Mouse (Mus musculus) cerebellum, postnatal 4 days (tissue): Measurements from ENCODE around the gene Atp5j2.

ENCODE experiments used
- DNase-seq, 2 experiments: peaks; one replicate each; pipeline ENCODE4 v3.0.0; 2022; ENCODE audit warnings: low spot score in 2 of 2, mixed read lengths in 1 of 2

Atp5j2 gene

DNA sequence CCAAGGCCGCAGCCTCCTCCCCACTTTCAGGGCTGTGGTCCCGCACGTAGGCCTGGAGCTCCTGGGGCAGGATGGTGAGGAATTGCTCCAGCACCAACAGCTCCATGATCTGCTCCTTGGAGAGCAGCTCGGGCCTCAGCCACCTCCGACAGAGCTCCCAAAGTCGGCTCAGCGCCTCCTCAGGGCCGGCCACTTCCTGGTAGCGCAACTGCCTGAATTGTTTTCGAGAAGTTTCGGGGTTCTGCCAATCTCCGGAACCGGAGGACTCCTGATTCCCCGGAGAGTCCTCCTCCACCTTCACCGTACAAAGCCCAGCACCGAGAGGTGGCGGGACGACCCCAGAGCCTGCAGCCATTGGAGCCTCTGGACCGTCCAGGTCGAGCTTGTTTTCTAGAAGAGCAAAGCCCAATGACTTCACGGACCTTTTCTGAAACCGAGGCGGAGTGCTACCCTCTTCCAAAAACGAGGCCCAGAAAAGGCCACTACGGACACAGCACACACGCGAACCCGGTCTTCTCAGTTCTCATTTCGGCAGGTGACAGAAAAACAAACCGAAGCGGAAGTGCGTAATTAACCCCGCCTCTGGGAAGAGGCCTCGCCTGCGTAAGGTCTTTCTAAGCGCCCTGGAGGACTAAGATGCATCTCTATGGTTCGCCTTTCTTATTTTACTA is 9.6 kb upstream of the Atp5j2 start, which contains the start of gene Zkscan14:
Gene Zkscan14 (minus strand): TSS at position 548 of the 671 bp plus-strand sequence.
- peak in 1 of 2 experiments; percentile 56 for DNase-seq

DNA sequence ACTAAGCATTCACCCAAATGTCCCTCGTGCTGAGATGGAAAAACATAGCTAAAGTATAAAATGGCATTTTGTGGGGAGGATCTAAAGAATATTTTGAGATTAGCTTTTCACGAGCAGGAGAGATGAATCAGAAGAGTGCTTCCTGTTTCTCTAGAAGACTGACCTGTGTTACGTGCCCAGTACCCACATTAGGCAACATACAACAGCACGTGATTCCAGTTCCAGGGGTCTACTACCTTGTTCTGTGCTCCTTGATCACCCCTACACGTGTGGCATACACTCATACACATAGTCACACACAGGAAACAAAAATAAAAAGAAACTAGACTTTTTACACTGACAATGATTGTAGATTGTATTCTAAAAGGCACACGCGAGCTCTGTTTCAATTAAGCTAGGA is 8.5 kb upstream of the Atp5j2 start:
- no peak for DNase-seq

DNA sequence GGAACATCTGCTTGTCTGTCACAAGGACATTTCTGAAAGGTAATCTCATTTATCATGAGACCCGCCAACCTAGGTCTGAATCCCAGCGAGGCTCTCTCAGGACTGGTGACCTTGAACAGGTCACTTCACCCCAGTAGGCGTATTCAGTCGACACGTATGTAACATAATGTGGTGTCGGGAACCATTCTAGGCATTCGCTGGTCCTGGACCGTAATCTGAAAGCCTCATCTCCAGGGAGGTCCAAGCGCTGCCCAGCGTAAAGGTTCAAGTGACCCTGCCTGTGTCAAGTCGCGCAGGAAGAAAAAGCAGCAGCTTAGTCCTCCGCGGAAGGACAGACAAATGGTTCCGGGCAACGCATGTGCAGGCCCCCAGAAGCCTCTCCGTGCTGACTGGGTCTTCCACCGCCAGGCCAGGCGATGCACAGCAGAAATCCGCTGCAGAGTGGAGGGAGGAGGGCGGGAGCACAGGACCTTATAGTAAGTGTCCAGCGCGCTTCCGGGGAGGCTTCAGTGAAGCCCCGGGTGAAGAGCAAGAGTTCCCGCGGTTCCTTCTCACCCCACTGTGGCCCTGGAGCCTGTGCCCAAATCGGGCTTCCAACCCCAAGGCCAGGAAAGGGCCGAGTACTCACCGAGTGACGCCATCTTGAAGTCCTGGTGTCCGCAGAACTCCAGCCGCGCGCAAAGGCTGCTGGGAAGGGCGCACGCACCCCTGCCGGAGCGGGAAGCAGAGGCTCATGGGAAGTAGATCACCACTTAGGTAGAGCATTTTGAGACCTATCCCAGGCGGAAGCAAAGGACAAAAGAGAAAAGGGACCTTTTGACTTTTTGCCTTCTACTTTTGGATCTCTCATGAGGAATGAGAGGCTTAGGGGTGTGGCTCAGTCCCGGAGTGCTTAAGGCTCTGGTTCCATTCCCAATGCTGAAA is 725 bp downstream of the Atp5j2 start:
- DNase-seq = peak; percentile 65 to 87

DNA sequence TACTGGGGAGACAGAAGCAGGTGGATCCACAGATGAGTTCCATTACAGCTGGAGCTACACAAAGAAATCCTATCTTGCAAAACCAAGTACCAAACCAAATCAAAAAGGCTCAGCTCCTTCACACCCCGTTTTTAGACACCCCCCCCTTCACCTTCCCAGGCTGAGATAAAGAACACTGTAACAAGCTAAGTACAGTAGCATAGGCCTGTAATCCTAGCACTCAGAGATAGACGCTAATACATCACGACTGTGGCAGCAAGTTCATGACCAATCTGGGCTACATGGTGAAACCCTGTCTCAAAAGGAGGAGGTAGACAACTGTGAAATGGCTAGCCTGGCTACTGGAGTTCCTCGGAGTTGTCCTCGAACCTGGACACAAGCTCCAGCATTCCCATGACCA is 1.5 kb downstream of the Atp5j2 start:
- no peak for DNase-seq

DNA sequence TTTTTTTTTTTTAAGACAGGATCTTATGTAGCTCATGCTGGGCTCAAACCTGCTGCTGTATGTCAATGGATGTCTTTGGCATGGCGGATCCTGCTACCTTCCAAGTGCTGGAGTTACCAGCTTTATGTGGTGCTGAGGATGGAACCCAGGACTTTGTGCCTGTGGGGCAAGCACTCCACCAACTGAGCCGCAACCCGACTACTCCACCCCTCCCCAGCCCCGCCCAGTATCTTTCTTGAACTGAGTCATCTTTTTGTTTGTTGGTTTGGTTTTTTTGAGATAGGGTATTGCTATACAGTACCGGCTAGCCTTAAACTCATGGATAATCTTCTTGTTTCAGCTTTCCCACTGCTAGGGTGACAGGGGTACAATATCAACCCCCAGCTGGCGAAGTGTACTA is 2.4 kb downstream of the Atp5j2 start:
- DNase-seq = no peak

DNA sequence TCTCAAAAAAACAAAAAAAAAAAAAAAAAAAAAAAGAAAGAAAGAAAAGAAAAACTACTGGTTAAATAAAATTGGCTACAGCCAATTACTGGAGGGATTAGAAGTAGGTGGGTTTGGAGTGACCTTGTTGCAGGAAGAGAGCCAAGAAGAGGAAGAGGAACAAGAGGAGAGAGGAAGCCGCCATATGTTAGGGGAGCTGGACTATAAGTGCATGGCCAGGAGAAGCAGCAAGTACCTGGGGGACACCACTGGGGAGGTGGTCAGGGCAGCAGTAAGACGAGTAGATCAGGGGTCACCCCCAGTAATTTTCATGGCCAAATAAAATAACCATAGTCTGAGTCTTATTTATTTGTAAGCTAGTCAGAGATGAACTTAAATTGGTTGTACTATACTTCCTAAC is 6.6 kb downstream of the Atp5j2 start:
- no peak for DNase-seq

DNA sequence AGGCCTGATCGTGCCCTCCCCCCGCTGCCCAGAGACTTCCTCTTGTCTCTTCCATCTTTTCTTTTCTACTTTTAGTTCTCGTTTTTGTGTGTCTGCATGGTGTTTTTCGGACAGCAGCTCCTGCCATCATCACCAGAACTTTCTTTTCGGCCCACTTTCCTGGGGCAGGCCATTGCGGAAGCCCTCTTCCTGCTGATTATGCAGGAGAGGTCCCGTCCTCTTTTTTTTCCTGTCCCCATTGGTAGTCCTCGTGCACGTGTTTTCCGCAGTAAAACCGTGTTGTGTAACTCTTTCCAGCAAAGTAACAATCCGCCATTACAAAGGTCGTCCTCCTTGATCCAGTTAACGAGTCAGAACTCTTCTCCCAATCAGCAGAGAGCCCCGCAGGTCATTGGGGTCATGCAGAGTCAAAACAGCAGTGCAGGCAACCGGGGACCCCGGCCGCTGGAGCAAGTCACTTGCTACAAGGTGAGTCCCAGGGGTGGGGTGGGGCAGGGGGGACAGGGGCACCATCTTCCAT is 13.3 kb downstream of the Atp5j2 start:
- no peak for DNase-seq

DNA sequence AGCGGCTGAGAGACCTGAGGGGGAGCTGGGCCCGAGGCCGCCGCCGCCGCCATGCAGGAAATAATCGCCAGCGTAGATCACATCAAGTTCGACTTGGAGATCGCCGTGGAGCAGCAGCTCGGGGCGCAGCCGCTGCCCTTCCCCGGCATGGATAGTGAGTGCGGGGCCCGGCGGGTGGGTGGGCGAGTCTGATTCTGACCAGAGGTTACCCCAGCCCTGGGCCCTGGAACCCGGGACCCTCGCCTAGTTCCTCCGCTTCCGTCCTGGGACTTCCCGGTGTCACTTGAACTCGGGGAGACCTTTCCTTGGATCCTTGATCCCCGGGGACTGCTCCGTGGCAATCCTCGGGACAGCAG is 24.6 kb downstream of the Atp5j2 start:
- DNase-seq = no peak

DNA sequence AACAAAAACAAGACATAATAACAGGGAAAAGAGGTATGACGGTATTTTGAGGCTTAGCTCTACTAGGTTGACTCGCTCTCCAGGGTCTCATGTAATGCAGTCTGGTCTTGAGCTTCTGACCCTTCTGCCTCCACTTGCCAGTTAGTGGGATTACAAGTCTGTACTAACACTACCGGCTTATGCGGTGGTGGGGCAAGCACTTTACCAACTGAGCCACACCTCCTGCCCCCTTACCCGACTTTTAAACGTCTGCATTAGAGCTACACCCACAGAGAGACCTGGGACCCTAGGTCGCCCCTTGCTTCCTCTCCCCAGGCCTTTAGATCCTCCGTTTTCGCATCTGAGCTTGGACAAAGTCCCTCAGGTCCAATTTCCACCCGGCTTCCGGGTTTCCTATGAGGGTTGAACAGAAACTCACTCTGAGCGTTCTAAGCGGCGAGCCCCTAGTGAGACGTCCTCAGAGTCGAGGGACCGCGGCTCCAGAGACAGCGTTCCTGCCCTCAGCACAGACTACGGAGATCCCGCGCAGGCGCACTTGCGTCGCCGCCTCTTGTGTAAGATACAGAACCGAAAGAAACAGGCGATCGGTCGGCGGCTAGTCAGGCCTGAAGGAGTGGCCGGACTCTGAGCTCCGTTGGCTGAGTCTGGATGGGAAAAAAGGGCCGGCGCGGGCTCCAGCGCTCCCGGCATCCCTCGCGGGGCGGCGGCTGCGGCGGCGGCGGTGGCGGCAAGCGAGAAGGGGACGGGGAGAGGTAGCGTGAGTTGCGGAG is 25.1 kb downstream of the Atp5j2 start, which contains the start of the genes Ptcd1 and Cpsf4:
Gene Ptcd1 (minus strand): TSS at position 573 of the 770 bp plus-strand sequence.
Gene Cpsf4 (plus strand): TSS at position 678 of the 770 bp plus-strand sequence.
- peak; percentile 92 to 96 for DNase-seq

DNA sequence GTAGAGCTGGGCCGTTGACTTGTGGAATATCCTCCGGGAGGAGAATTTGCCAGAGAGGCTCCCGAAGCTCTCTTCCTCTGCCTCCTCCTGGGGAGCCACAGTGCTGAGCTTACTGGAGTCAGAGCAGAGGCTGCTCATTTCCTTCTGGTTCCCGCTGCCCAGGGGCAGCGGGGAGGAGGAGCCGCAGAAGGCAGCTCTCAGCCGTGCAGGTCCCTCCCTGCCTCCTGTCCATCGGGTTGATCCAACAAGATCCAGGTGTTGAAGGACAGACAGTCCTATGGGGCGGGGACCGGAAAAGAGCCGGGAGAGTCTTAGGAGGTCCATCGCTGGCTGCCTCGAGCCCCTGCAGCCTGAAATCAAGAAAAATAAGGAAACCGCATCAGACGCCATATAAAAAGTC is 26.7 kb downstream of the Atp5j2 start:
- no peak for DNase-seq

DNA sequence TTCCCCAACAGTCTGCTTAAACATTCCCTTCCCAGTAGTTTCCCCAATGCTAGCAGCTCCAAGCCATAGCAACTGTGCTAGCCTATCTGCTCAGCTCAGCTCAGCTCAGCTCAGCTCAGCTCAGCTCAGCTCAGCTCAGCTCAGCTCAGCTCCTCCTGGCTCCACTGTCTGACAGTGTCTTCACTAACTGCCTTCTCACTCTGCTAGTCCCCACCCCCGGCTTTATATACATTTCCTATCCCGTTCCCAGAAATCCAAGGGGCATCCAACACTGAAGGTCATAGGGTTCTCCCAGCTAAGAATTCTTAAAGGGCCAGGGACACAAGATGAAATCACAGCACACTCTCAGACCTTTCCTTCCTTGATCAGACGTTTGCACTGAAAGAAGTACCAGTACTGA is 27.2 kb downstream of the Atp5j2 start:
- DNase-seq = no peak

DNA sequence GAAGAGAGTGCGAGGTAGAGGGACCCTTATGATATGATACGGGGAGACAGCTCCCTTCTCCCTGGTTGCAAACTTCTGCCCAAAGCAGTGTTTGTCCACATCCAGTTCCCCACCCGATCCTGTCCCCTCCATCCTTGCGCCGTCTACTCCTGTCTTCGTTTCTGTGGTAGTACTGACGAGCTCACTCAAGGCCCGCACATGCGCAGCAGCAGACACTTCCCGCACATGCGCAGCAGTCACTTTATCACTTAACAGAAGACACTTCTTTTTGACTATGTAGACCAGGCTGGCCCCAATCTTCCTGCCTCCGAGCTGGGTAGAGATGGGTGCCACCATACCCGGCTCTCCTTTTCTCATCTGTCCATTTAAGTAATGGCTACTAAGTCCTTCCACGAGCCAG is 30.5 kb downstream of the Atp5j2 start:
- DNase-seq = no peak

DNA sequence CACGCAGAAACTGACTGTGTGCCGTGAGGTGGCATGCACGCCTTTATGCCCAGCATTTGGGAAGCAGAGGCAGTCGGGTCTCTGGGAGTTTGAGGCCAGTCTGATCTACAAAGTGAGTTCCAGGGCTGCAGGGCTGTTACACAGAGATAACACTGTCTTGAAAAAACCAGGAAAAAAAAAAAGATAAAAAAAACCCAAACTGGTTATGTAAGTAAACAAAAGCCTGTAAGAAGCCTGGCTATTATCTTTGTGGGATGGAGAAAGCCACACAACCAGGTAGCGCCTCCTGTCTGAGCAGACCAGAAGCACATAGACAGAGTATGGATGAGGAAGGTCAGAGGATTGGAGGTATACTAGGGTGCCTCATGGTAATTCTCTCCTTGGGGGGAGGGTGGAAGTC is 39.2 kb downstream of the Atp5j2 start:
- DNase-seq = no peak

DNA sequence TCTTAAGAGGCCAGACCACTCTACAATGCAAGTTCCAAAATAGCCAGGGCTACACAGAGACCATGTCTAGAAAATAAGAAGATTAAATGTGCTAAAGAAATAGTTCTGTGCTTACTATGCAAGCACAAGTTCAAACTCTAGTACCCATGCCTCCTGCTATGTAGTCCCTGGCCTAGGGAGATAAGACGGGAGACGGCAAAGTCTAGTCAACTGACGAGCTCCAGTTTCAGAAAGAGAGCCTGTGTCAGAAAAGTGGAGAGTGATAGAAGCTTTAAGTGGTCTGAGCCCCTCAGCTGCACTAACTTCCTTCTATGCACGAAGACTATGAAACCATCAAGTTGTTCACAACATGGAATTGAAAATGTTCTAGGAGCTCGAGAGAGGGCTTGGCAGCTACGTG is 42.6 kb downstream of the Atp5j2 start:
- no peak for DNase-seq

DNA sequence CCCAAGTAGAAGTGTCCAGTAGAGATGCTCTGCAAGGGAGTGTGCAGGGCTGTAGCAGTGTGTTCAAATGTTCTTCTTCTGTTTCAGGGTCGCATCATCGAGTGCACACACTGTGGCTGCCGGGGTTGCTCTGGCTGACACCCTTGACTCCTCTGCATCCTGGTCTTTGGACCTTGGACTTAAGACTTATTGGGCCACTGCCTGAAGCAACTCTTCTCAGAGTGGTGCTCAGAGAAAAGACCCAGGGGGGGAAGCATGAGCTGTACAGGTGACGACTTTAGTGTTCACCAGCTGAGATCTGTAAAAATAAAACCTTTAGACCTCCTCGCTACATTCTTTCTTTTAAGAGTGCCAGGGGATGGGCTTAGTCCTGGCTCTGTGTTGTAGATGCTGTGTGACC is 44.1 kb downstream of the Atp5j2 start:
- DNase-seq = no peak

DNA sequence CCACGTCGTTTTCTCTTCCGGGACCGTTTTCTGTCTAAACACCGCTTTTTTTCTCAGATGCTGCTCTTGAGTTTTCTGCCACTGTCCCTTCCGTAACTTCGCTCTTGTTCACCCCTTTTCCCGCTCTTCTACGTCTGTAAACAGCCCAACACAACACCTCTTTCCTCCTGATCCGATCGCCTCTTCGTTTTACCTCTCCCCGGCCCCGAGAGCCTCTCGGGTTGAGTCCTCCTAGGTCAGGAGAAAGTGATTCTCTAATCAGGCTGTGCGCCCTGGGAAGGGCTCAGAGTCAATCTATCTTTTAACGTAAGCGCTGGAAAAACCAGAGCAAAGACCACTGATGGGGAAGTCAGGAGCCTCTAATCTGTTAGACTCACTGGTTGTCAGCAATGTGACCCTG is 51.3 kb downstream of the Atp5j2 start:
- DNase-seq = no peak

DNA sequence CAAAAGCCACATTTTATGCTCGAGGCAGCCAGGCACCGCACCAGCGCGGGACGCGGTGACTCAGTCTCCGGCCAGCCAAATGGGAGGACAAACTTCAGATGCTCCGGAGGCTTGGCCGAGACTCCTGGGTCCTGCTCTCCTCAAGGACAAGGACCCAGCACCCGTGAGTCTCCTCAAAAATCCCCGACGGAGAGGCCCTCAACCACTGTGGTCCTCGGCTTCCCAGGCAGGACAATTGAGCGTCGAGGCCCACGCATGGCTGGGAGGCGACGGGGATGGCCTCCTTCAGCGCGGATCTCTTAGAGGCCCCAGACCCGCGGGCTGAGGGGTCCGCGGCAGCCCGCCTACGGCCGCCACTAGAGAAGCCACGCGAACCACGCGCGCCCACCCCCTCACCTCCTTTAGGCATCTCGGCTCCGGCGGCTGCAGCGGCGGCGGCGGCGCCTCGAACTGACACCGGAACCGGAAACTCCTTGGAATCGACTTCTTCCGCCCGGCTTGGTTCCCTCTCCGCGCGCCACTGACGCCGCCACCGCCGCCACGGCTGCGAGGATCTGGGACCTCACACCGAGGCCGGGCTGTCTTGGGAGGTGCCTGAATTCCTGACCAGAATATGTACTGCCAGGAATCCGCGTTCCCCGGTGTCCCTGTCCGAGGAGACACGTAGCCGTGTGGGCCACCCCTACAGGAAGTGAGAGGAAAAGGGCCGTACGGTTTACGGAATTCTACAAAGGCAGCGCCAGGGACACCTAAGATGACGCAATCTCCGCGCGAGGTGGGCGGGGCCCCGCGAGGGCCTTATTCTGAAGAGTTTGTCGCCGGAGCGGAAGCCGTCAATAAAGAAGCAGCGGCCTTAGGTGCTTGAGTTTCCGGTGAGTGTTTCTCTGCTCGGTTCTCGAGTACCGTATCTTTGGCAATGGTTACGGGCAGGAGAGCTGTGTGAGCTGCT is 52.0 kb downstream of the Atp5j2 start, which contains the start of the genes Pdap1 and Bud31:
Gene Pdap1 (minus strand): TSS at position 668 of the 949 bp plus-strand sequence.
Gene Bud31 (plus strand): TSS at position 792 of the 949 bp plus-strand sequence.
- DNase-seq = peak; percentile 87 to 94

DNA sequence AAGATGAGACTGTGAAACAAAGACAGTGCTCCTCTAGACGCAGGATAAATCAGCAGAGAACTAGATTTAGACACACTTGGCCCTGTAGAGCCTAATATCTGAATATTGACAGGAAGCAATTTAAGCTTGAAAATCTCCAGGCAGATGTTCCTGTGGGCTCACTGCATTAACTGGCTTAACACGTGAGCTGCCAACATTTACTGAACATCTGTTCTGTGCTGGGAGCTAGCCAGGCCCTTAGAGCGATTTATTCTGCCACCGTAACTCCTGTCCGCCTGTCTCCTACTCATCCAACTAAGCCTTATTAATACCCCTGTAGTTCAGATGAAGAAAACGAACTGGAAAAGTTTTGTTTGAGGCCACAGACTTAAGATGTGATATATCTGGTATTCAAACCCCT is 53.0 kb downstream of the Atp5j2 start:
- no peak for DNase-seq
